Mouse (Mus musculus) myocyte (in vitro differentiated cells): ENCODE measurements at regions not wholly inside any gene's neighbourhood (a gene's known extent, or its start where the extent isn't known, plus 50 kb on each side); places are given as distances from the start of the nearest gene placed in this dataset.
A peak's percentile ranks its signal among the peaks of the same experiment; 100 is the strongest.

ENCODE experiments used
- CEBPB ChIP-seq: IDR thresholded peaks from 2 replicates; pipeline ENCODE4 v1.6.1; 2011; ENCODE audit warnings: mild to moderate bottlenecking, moderate library complexity; ENCODE audit not compliant: poor library complexity, insufficient read depth, severe bottlenecking
- E2F4 ChIP-seq: IDR thresholded peaks from one replicate; pipeline ENCODE4 v1.6.1; 2011; ENCODE audit warnings: mild to moderate bottlenecking, control low read depth, moderate library complexity; ENCODE audit not compliant: insufficient read depth
- MYOG ChIP-seq, 3 experiments: IDR thresholded peaks; one replicate each; pipeline ENCODE4 v1.6.1; 2011; ENCODE audit warnings: control low read depth in 2 of 3, low read depth in 2 of 3, mild to moderate bottlenecking in 2 of 3; ENCODE audit not compliant: insufficient read length in 2 of 3, control insufficient read depth in 1 of 3, insufficient read depth in 1 of 3
- POLR2A ChIP-seq: IDR thresholded peaks from one replicate; pipeline ENCODE4 v1.6.1; 2011; ENCODE audit warnings: low read depth, mild to moderate bottlenecking, control low read depth, moderate library complexity; ENCODE audit not compliant: insufficient read length
- POLR2AphosphoS2 ChIP-seq: IDR thresholded peaks from one replicate; pipeline ENCODE4 v1.6.1; 2011; ENCODE audit warnings: low read depth, control low read depth; ENCODE audit not compliant: insufficient read length

- TF ChIP-seq POLR2A (no peak), E2F4 (no peak), CEBPB (no peak), POLR2AphosphoS2 (no peak), MYOG (IDR thresholded peaks at IDR 0.05; ENCODE audit: control insufficient read depth in 1 of 3, insufficient read depth in 1 of 3, insufficient read length in 2 of 3, low read depth in 2 of 3) (peak in 1 of 3 experiments; percentile 19)
Observed at GRCm38 (mm10) chr7:116609906-116610305, 105.7 kb downstream of the Nucb2 start.
